Mouse (Mus musculus) cerebellum, adult 11-12 months (tissue): ENCODE results near the gene 4930451I11Rik.

Source experiments
- DNase-seq: peaks from one replicate; pipeline ENCODE4 v3.0.0; 2022

4930451I11Rik gene

GRCm38 (mm10) chr7:126832036-126832598 lies 678 bp upstream of the 4930451I11Rik start:
- DNase-seq, result peak; percentile 84

DNA sequence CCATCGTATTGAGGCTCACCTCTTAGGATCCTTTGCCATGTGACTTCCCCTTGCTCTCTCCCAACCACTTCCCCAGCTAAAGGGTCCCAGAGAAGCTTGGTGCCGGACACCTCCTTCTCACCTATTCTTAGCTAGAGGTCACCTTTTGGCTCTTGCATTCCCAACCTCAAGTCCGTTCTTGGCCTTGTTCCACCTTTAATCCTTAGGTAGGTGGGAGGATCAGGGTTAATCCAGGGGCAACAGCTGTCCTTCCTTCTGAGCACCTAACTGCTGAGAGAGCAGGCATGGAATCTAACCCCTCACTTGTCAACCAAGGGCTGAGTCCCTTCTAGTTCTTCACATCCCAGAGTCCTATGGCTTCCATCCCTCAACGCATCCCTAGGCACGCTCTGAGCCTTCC lies 5.5 kb downstream of the 4930451I11Rik start:
- DNase-seq, result peak; percentile 22

DNA sequence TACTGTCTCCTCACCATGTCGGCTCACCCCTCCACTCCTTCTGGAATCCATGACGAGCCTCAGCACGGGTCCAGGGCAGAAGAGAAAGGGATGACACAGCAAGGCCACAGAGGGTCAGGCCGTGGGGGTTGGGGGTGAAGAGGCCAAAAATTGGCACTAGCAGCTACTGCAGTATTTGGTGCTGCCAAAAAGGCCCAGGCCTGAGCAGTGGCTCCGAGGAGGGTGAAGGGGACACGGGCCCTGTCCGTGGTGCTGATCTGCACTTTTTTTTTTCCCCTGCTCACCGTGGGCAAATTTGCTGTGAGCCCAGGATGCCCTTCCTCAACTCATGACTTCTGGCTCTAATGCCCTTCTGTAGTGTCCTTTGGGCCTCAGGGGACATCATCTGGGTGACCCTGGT lies 6.0 kb downstream of the 4930451I11Rik start:
- DNase-seq, result peak; percentile 48

GRCm38 (mm10) chr7:126823940-126824339 lies 7.5 kb downstream of the 4930451I11Rik start:
- peak; percentile 60 for DNase-seq

- peak; percentile 79 for DNase-seq
Measured at GRCm38 (mm10) chr7:126823202-126823711, 8.2 kb downstream of the 4930451I11Rik start.

DNA sequence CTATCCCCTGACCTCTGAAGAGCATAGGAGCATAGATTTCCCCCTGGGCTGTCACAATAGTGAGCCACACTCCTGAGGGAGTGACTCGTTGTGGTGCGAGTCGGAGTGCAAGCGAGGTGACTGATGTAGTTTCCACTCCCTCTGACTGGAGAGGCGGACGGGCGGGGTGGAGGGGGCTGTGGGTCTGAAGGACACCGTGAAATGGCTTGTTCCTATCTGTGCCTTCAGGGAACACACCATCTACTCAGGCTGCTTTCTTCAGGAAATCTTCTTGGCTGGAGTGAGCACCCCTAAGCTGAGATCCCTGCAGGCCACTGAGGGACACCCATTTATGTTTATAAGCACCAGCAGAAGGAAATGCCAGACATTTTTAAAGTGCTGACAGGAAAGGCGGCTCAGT lies 8.7 kb downstream of the 4930451I11Rik start:
- peak; percentile 66 for DNase-seq

GRCm38 (mm10) chr7:126821835-126822511 lies 9.5 kb downstream of the 4930451I11Rik start:
- peak; percentile 86 for DNase-seq

GRCm38 (mm10) chr7:126818818-126819217 lies 12.6 kb downstream of the 4930451I11Rik start:
- peak; percentile 6 for DNase-seq

- peak; percentile 4 for DNase-seq
Measured at GRCm38 (mm10) chr7:126817595-126817994, 13.8 kb downstream of the 4930451I11Rik start.

DNA sequence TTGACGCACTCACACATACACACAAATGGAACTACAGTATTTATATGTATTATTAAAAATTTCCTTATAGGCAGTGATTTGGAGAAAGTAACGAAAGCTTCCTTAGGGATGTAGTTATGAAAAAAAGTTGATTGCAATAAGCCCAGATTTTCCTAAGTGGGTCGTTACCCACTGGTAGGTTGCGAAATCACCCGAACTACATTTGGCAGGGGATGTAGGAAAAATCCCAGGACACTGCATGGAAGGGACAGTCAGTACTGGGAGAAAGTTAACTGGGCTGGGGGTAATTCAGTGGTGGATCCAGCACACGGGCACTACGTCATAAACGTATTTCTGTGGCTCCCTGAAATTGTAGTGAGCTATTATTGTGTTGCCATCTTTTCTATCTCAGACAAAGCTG lies 14.9 kb downstream of the 4930451I11Rik start:
- peak; percentile 1 for DNase-seq

DNA sequence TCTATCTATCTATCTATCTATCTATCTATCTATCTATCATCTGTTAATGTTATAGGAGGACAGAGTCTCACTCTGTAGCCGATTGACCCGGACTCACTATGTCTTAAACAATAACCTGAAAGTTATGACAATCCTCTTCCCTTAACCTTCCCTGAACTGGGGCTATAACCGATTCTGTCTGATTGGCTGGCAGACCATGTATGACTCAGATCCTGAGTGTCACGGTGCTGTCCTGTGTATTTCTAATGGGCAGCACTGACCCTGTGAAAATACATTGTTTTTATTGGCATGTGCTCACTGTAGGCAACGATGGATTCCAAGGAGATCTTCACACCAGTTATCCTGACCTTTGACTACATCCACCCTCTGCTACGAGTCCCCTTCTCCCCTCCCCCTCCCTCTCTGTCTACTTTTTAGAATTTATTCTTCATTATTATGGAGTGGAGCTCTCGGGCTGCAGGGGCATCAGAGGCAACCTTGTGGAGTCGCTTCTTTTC lies 15.7 kb downstream of the 4930451I11Rik start:
- DNase-seq, result peak; percentile 1

- no peak for DNase-seq
Measured at GRCm38 (mm10) chr7:126809723-126810369, 21.6 kb downstream of the 4930451I11Rik start.

DNA sequence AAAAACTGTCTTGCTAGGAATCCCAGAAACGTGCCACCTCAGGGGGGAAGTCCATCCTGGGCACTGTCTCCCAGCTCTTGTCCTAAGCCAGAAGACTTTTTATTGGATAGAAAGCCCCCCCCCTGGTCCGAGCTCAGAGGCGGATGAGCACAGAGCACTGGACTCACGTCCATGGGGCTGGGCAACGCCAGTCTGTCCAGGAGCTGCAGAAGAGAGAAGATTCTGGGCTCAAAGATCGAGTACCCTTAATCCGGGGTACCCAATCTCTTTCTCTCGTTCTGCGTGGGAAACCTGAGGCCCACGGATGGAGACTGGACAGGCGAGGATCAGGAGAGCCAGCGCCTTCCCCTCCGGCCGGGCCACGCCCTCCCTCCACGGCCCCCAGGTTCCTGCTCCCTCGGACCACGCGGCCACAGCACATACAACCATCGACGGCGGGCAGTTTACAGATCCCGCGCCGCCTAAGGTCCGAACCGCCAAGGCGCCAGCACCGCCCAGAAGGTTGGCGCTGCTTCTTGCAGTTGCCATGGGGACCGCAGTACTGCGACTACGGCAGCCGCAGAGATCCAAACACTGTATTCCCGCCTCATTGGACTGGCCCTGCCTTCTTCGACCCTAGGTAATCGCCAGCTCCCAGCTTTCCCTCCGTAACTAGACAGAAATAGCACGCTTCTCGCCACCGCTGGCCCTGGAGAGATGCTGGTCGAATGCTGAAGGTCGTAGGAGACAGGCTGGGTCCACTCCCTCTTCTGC lies 22.6 kb downstream of the 4930451I11Rik start:
- peak; percentile 89 for DNase-seq

DNA sequence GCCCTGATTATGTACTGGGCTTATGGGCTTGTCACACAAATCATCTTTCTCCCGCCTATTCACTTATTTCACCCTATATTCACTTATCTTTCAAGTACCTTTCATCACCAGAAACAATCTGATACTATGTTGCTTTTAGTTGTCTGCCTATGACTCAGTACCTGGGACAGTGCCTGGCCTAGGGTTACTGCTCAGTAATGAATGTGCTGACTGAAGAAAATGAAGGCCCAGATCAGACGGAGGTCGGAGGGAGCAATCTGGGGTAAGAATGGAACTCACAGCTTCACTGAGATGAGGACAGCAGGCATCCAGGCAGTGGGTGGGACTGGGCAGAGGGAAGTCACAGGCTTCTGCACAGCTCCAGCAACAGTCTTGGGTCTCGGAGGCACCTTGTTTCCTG lies 24.0 kb downstream of the 4930451I11Rik start:
- DNase-seq, result no peak

DNA sequence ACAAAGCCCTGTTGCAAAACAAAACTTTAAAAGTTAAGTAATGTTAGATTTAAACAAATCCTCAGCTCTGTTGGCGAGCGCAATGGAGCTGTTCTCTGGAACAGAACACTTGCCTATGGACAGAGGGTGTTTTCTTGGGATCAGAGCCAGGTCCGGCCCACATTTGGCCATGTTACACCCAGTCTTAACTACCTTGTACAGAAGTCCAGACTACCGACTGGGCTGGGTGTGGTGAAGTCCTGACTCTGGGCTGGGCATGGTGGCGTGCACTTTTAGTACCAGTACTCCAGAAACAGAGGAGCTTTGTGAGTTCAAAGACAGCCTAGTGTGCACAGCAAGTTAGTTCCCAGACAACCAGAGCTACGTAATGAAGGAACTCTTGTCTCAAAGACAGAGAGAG lies 24.5 kb downstream of the 4930451I11Rik start:
- DNase-seq, result no peak

DNA sequence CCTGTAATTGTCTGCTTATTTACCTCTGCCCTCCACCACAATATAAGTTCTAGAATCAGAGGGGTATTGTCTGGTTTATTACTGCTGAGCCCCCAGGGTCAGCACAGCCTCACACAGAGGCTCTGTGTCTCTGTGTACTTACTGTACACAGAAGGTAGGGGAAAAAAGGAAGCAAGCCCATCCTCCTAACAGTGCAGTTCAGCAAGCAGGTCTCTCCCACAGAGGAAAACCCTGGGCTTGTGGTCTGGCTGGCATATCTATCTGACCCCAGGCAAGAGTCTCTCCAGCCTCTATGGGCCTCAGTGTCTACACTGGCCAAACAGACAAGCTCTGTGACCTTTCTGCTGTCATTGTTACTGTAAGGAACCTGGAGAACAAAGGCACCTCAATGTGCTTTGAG lies 27.7 kb downstream of the 4930451I11Rik start:
- DNase-seq, result no peak

GRCm38 (mm10) chr7:126803181-126803580 lies 28.3 kb downstream of the 4930451I11Rik start:
- no peak for DNase-seq

- DNase-seq, result no peak
Measured at GRCm38 (mm10) chr7:126802134-126802889, 29.1 kb downstream of the 4930451I11Rik start.

- no peak for DNase-seq
Measured at GRCm38 (mm10) chr7:126801057-126801422, 30.4 kb downstream of the 4930451I11Rik start.

GRCm38 (mm10) chr7:126800269-126801056 lies 31.0 kb downstream of the 4930451I11Rik start:
- peak; percentile 70 for DNase-seq

GRCm38 (mm10) chr7:126799468-126800268 lies 31.8 kb downstream of the 4930451I11Rik start:
- DNase-seq, result peak; percentile 85
